Mouse (Mus musculus): ENCODE measurements around the gene Tmem210.

- TF ChIP-seq CTCF (conservative IDR thresholded peaks at IDR 0.05; ENCODE audit: insufficient read depth, insufficient read length, low read depth, low read length) (no peak), POLR2A (IDR thresholded peaks at IDR 0.05; ENCODE audit: low read depth, low read length) (no peak)
Observed at GRCm38 (mm10) chr2:25289651-25290050, 1.7 kb downstream of the Tmem210 start, which contains the start of gene Lrrc26.
